Mouse (Mus musculus): ENCODE results near the gene Itgb8. TPM values are rescaled to one million over a fixed set of nuclear protein-coding genes. Genes with fewer than 3 reads are reported as not detected.

Itgb8 gene
- polyA plus RNA-seq, 1 experiment from 2014 or later: 2.6 TPM

- H3K4me1 ChIP-seq (replicated peaks; ENCODE audit: control insufficient read depth, insufficient read depth, low read length): no peaks in the 10 kb centered on the region
- H3K27ac ChIP-seq (ENCODE audit: low read length): 0 out of 2 replicates have a peak overlapping the region, but pooled peaks have one; percentile 31
- H3K36me3 ChIP-seq (ENCODE audit: control insufficient read depth, insufficient read depth, low read length): no peaks in the 10 kb centered on the region
- H3K4me2 ChIP-seq (ENCODE audit: low read depth, low read length): no peak overlapping the region
- H3K4me3 ChIP-seq (ENCODE audit: low read length): no peak overlapping the region
- ATAC-seq (ENCODE audit: low read depth): peak; percentile 52
- no peaks in the 10 kb centered on the region for H3K9me3 ChIP-seq (ENCODE audit: control insufficient read depth, low read length)
- no peak overlapping the region for H3K9ac ChIP-seq (ENCODE audit: low read length)
- 31% methylated on average over 1 of the region's 1 CpGs for WGBS
- no peaks in the 10 kb centered on the region for H3K27me3 ChIP-seq (ENCODE audit: control insufficient read depth, insufficient read depth, low read depth, low read length)
Measured at GRCm38 (mm10) chr12:119137946-119138345, 100.7 kb downstream of the Itgb8 start.

- ATAC-seq (ENCODE audit: low read depth): no peak
- Histone ChIP-seq H3K27me3 (ENCODE audit: control insufficient read depth, insufficient read depth, low read depth, low read length) (no peaks in the 10 kb centered on the region), H3K9me3 (ENCODE audit: control insufficient read depth, low read length) (no peaks in the 10 kb centered on the region), H3K27ac (ENCODE audit: low read length) (no peak overlapping the region), H3K9ac (ENCODE audit: low read length) (no peak overlapping the region), H3K4me3 (ENCODE audit: low read length) (no peak overlapping the region), H3K4me2 (ENCODE audit: low read depth, low read length) (no peak overlapping the region), H3K36me3 (ENCODE audit: control insufficient read depth, insufficient read depth, low read length) (no peaks in the 10 kb centered on the region), H3K4me1 (replicated peaks; ENCODE audit: control insufficient read depth, insufficient read depth, low read length) (no peaks in the 10 kb centered on the region)
- 43% methylated on average over 6 of the region's 6 CpGs for WGBS
Measured at GRCm38 (mm10) chr12:119113522-119114135, 125.0 kb downstream of the Itgb8 start.

GRCm38 (mm10) chr12:119110091-119110490, 128.5 kb downstream of the Itgb8 start:
- Histone ChIP-seq H3K36me3 (ENCODE audit: control insufficient read depth, insufficient read depth, low read length) (no peaks in the 10 kb centered on the region), H3K9ac (ENCODE audit: low read length) (no peak overlapping the region), H3K27ac (ENCODE audit: low read length) (no peak overlapping the region), H3K9me3 (ENCODE audit: control insufficient read depth, low read length) (no peaks in the 10 kb centered on the region), H3K4me2 (ENCODE audit: low read depth, low read length) (no peak overlapping the region), H3K4me1 (replicated peaks; ENCODE audit: control insufficient read depth, insufficient read depth, low read length) (no peaks in the 10 kb centered on the region), H3K27me3 (ENCODE audit: control insufficient read depth, insufficient read depth, low read depth, low read length) (no peaks in the 10 kb centered on the region), H3K4me3 (ENCODE audit: low read length) (no peak overlapping the region)
- no peak for ATAC-seq (ENCODE audit: low read depth)
- WGBS: 30% methylated on average over 2 of the region's 2 CpGs

Other genes starting within 250 kb of the Itgb8 start
- 1.0 TPM in 2 replicates for gene Macc1, start 75.5 kb upstream of the Itgb8 start, polyA plus RNA-seq (2015; fragmentation: Nextera tagmentation; extraction: Ambion mirVana)

All from lung, embryonic 16.5 days (tissue).